Mouse (Mus musculus) adrenal gland, postnatal 36 days (tissue): ENCODE data around the gene Pgm2. TPM values are rescaled to one million over a fixed set of nuclear protein-coding genes. Genes with fewer than 3 reads are reported as not detected.

Experiments used
- microRNA-seq: library from miRNA; unstranded; fragments of <30 nt; microRNA quantifications from one replicate; pipeline ENCODE4 v1.2.0, GENCODE M21; 2021
- total RNA-seq, 2 experiments: library from RNA; stranded (reverse); gene quantifications; 2 replicates each; pipeline ENCODE4 v1.2.3; 2021

The Pgm2 gene
- total RNA-seq, 2 experiments from 2014 or later: 17.8 to 25.3 TPM

Small RNAs within 50 kb of the gene (microRNA-seq; reads per million reads assigned to microRNA genes)
- gene Gm22395: not detected
- not detected for gene Gm23967

Other genes starting within 250 kb of the Pgm2 start
- gene Rell1, start 124.1 kb upstream of the Pgm2 start, total RNA-seq: 10 to 100 TPM; 57.4 to 86.9 TPM
- gene Tbc1d1, start 63.4 kb downstream of the Pgm2 start, total RNA-seq: 10 to 100 TPM; 11.0 to 16.6 TPM